Mouse (Mus musculus) liver, embryonic 14.5 days (tissue): ENCODE measurements around the gene Ccdc107. TPM values are rescaled to one million over a fixed set of nuclear protein-coding genes. Genes with fewer than 3 reads are reported as not detected.

Experiments
- ATAC-seq: fragments of 200-750 bp; cut with Nextera tagmentation; 2 replicates; pipeline ENCODE4 v1.8.0; 2017; ENCODE audit warnings: moderate number of reproducible peaks, mild to moderate bottlenecking, moderate library complexity; ENCODE audit not compliant: insufficient read depth
- DNase-seq, 3 experiments: peaks; one replicate each; pipeline ENCODE4 v3.0.0-alpha.2; 2012 to 2013; ENCODE audit warnings: low read depth in 3 of 3, low spot score in 3 of 3
- H3K27ac ChIP-seq: fragments of 300-500 bp; sonication (generic); 2 replicates; pipeline ENCODE4 v1.5.1; 2014; ENCODE audit warnings: moderate library complexity, mild to moderate bottlenecking, control low read depth, inconsistent platforms
- H3K27me3 ChIP-seq: fragments of 300-500 bp; sonication (generic); 2 replicates; pipeline ENCODE4 v1.6.1; 2014; ENCODE audit warnings: mild to moderate bottlenecking, low read length, moderate library complexity; ENCODE audit not compliant: control insufficient read depth, insufficient read depth
- H3K36me3 ChIP-seq: fragments of 300-500 bp; sonication (generic); replicated peaks from 2 replicates; pipeline ENCODE4 v1.6.1; 2014; ENCODE audit warnings: low read depth; ENCODE audit not compliant: control insufficient read depth, insufficient read depth
- H3K4me1 ChIP-seq, 2 experiments: fragments of 200-500 bp in 1 of 2; fragments of 300-500 bp in 1 of 2; sonication (generic) in 1 of 2; replicated peaks; 2 replicates each; pipeline ENCODE4 v1.6.1; 2012 to 2014; ENCODE audit warnings: antibody characterized with exemption in 1 of 2, inconsistent platforms in 1 of 2, low read length in 1 of 2; ENCODE audit not compliant: control insufficient read depth in 2 of 2, insufficient read depth in 2 of 2
- H3K4me2 ChIP-seq: fragments of 300-500 bp; sonication (generic); 2 replicates; pipeline ENCODE4 v1.6.1; 2014; ENCODE audit warnings: low read depth, mild to moderate bottlenecking, control low read depth, moderate library complexity
- H3K4me3 ChIP-seq, 2 experiments: fragments of 200-500 bp in 1 of 2; fragments of 300-500 bp in 1 of 2; sonication (generic) in 1 of 2; 2 replicates each; pipeline ENCODE4 v1.5.1; 2012 to 2014; ENCODE audit warnings: low read depth in 2 of 2, low read length in 2 of 2, mild to moderate bottlenecking in 2 of 2, control low read depth in 1 of 2, inconsistent platforms in 1 of 2, moderate library complexity in 1 of 2; ENCODE audit not compliant: insufficient read depth in 1 of 2
- H3K9ac ChIP-seq: fragments of 300-500 bp; sonication (generic); replicated peaks from 2 replicates; pipeline ENCODE4 v1.6.1; 2014; ENCODE audit warnings: mild to moderate bottlenecking, control low read depth, moderate library complexity
- H3K9me3 ChIP-seq: fragments of 300-500 bp; sonication (generic); 2 replicates; pipeline ENCODE4 v1.6.1; 2016; ENCODE audit warnings: low read length, mixed read lengths; ENCODE audit not compliant: control insufficient read depth
- CTCF ChIP-seq: IDR thresholded peaks from 2 replicates; pipeline ENCODE4 v1.5.1; 2016; ENCODE audit warnings: antibody characterized with exemption, low read depth, control low read depth
- EP300 ChIP-seq: IDR thresholded peaks from 2 replicates; pipeline ENCODE4 v1.6.1; 2016; ENCODE audit warnings: antibody characterized with exemption, low read depth
- WGBS: fragments of 180-500 bp; shearing (Covaris S2); extraction: QIAGEN DNeasy Blood & Tissue Kit; methylation state at CpG from one replicate; pipeline ENCODE4 v1.1.7; 2014; ENCODE audit not compliant: insufficient replicate concordance; 5-methylcytosine and 5-hydroxymethylcytosine counted together
- polyA plus RNA-seq, 2 experiments: library from polyadenylated mRNA; depleted of rRNA in 1 of 2; stranded (reverse) in 1 of 2; unstranded in 1 of 2; fragments of >200 nt; fragmentation: Nextera tagmentation in 1 of 2; extraction: Ambion mirVana in 1 of 2; gene quantifications; 2 replicates each; pipeline versions ENCODE4 v1.2.1 to v1.2.3; 2012 to 2014

The Ccdc107 gene
- polyA plus RNA-seq, 2 experiments = 27.6 to 36.7 TPM

DNA sequence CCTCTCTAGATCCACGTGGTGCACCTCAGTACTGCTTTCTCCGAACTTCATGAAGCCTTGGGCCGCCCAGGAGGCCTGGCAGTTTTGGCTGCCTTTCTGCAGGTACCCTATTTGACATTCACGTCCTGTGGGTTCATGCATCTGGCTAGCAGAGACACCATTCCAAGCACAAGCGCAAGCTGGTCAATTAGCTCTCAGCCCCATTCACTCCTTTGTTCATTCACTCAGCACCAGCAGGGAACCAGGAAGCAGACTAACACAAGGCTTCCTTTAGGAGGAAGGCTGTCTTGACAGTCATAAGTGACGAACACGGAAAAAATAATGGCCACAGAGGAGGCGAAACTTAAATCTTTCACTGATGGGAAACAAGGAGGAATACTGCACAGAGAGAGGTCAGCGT lies 16.4 kb downstream of the Ccdc107 start:
- DNase-seq (no peak), ATAC-seq (no peak)
- WGBS = 15% methylated on average over 9 of the region's 9 CpGs
- H3K27ac ChIP-seq = no peak overlapping the region
- no peaks in the 10 kb centered on the region for H3K27me3 ChIP-seq
- H3K36me3 ChIP-seq = no peaks in the 10 kb centered on the region
- peak overlapping the region; percentile 71 for H3K4me2 ChIP-seq
- H3K4me1 ChIP-seq = peaks cover 0 to 12% of the 10 kb centered on the region in 2 experiments; a peak in 2 of 4 replicates
- peak overlapping the region in 1 of 2 experiments; percentile 69; a peak in 2 of 4 replicates for H3K4me3 ChIP-seq
- H3K9me3 ChIP-seq = no peaks in the 10 kb centered on the region
- H3K9ac ChIP-seq = no peak overlapping the region
- TF ChIP-seq EP300 (no peak), CTCF (no peak)

GRCm38 (mm10) chr4:43511675-43512454 lies 19.2 kb downstream of the Ccdc107 start:
- ATAC-seq (no peak), DNase-seq (no peak)
- no peak overlapping the region for H3K4me3 ChIP-seq
- WGBS = 64% methylated on average over 19 of the region's 19 CpGs
- no peaks in the 10 kb centered on the region for H3K27me3 ChIP-seq
- no peak overlapping the region for H3K27ac ChIP-seq
- no peak for TF ChIP-seq CTCF
- TF ChIP-seq EP300 = no peak
- H3K36me3 ChIP-seq = no peaks in the 10 kb centered on the region
- peaks cover 0 to 12% of the 10 kb centered on the region in 2 experiments; a peak in 2 of 4 replicates for H3K4me1 ChIP-seq
- H3K9ac ChIP-seq = no peak overlapping the region
- H3K4me2 ChIP-seq = no peak overlapping the region
- no peaks in the 10 kb centered on the region for H3K9me3 ChIP-seq

- H3K27ac ChIP-seq = no peak overlapping the region
- no peaks in the 10 kb centered on the region for H3K27me3 ChIP-seq
- no peak for ATAC-seq
- H3K9ac ChIP-seq = no peak overlapping the region
- H3K4me2 ChIP-seq = no peak overlapping the region
- H3K9me3 ChIP-seq = no peaks in the 10 kb centered on the region
- H3K36me3 ChIP-seq = no peaks in the 10 kb centered on the region
- no peak overlapping the region for H3K4me3 ChIP-seq
- WGBS = 65% methylated on average over 7 of the region's 7 CpGs
- peaks cover 0 to 12% of the 10 kb centered on the region in 2 experiments; a peak in 2 of 4 replicates for H3K4me1 ChIP-seq
- no peak for DNase-seq
- no peak for TF ChIP-seq EP300
- TF ChIP-seq CTCF = no peak
Measured at GRCm38 (mm10) chr4:43512653-43513052, 20.0 kb downstream of the Ccdc107 start.

DNA sequence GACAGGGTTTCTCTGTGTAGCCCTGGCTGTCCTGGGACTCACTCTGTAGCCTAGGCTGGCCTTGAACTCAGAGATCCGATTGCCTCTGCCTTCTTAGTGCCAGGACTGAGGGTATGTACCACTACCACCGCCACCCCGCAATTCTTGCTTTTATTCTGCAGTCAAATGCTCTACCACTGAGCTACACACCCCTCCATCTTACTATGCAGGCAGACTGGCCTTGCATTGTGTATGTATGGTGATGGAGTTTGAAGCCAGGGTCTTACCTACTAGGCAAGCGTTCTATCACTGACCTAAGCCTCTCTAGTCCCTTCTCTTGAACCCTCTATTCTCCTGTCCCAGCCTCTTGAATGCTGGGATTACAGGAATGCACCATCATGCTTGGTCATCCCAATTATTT lies 20.6 kb downstream of the Ccdc107 start:
- ATAC-seq (no peak), DNase-seq (no peak)
- no peak overlapping the region for H3K4me3 ChIP-seq
- H3K9me3 ChIP-seq = no peaks in the 10 kb centered on the region
- H3K9ac ChIP-seq = no peak overlapping the region
- WGBS = 77% methylated on average over 4 of the region's 4 CpGs
- peaks cover 0 to 8% of the 10 kb centered on the region in 2 experiments; a peak in 2 of 4 replicates for H3K4me1 ChIP-seq
- no peak for TF ChIP-seq EP300
- no peak for TF ChIP-seq CTCF
- no peaks in the 10 kb centered on the region for H3K36me3 ChIP-seq
- H3K27me3 ChIP-seq = no peaks in the 10 kb centered on the region
- H3K4me2 ChIP-seq = no peak overlapping the region
- no peak overlapping the region for H3K27ac ChIP-seq

DNA sequence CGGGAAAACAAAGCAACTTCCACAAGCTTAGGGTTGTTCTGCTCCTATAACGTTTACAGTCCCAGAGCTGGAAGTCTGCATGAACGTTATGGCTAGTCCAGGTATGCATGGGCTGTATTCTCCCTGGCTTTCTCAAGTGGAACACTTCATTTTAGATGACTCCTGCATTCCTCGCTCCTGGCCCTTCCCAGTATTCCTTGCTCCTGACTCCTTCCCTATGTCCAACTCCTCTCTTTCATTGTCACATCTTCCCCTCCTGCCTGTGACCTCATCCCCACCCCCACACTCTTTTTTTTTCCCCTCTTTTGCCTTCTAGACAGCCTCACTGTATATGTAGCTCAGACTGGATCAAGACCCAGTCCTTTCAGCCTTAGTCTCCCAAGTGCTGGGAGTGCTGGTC lies 21.1 kb downstream of the Ccdc107 start:
- Histone ChIP-seq H3K36me3 (no peaks in the 10 kb centered on the region), H3K27me3 (no peaks in the 10 kb centered on the region; the same call in 1 of the 2 replicates), H3K9me3 (no peaks in the 10 kb centered on the region), H3K4me3 (no peak overlapping the region), H3K27ac (no peak overlapping the region), H3K9ac (no peak overlapping the region), H3K4me2 (no peak overlapping the region), H3K4me1 (peaks cover 0 to 7% of the 10 kb centered on the region in 2 experiments; a peak in 2 of 4 replicates)
- 63% methylated on average over 4 of the region's 4 CpGs for WGBS
- ATAC-seq = no peak
- TF ChIP-seq EP300 (no peak), CTCF (no peak)
- no peak for DNase-seq
